ENCODE assay signal across 30 mouse cellular contexts in genomic region chr13:41817583-41817982, GRCm38 (mm10). TPM values are rescaled to one million over a fixed set of nuclear protein-coding genes. Genes with fewer than 3 reads are reported as not detected.
DNase-seq lines count a peak whose midpoint lies in the region; ATAC-seq and TF ChIP-seq lines count a peak whose summit lies in the region.
"Had no signal": no experiment of that assay in that cellular context is flagged by ENCODE, and none has a peak within 500 bp of the region (broad histone marks: within the 10 kb centered on the region; RNA-seq: fewer than 3 reads in every experiment).

No protein-coding gene starts in this region.

- WGBS in kidney, embryonic 15.5 days: 83% methylated on average over 4 of the region's 4 CpGs
- 60% methylated on average over 4 of the region's 4 CpGs for WGBS in lung, embryonic 14.5 days

- no peak for ATAC-seq in kidney, embryonic 15.5 days (replicated peaks; ENCODE audit: low FRiP score)
- ATAC-seq in lung, embryonic 14.5 days (ENCODE audit: insufficient read depth): no peak
- ATAC-seq: forebrain, postnatal 0 days; hindbrain, postnatal 0 days; liver, embryonic 12.5 days had no signal

- H3K36me3 ChIP-seq in kidney, embryonic 15.5 days: no peaks in the 10 kb centered on the region
- no peaks in the 10 kb centered on the region for H3K36me3 ChIP-seq in lung, embryonic 14.5 days (ENCODE audit: insufficient read depth)
- H3K36me3 ChIP-seq: embryonic facial prominence, embryonic 15.5 days; forebrain, embryonic 12.5 days; hindbrain, embryonic 12.5 days; limb, embryonic 12.5 days; liver, embryonic 12.5 days; neural tube, embryonic 13.5 days had no signal

- peak; percentile 37 for DNase-seq in kidney, adult 18-20 months
- DNase-seq in lung, embryonic 14.5 days: peak; percentile 51
- DNase-seq in lung, postnatal 36 days: no peak
- DNase-seq in kidney, adult 9 months: peak; percentile 84
- DNase-seq in kidney, postnatal 36 days: peak; percentile 65 to 77
- no peak for DNase-seq in adrenal gland, adult 2 months
- no peak for DNase-seq in yolk sac, embryonic 10.5 days (ENCODE audit: low spot score)
- DNase-seq: adrenal gland, postnatal 36 days; B cell, adult 2 months; cerebellum, adult 18-20 months; cerebellum, postnatal 10 days; forebrain, postnatal 0 days; heart, postnatal 36 days; lung, adult 18-20 months; right cerebral cortex, postnatal 4 days; thymus, postnatal 4 days had no signal

- no peak overlapping the region for H3K27ac ChIP-seq in kidney, embryonic 15.5 days
- H3K27ac ChIP-seq in lung, embryonic 14.5 days (ENCODE audit: low read depth): no peak overlapping the region
- H3K27ac ChIP-seq: forebrain, embryonic 12.5 days; hindbrain, embryonic 12.5 days; hindbrain, postnatal 0 days; kidney, postnatal 0 days; limb, embryonic 12.5 days; liver, embryonic 12.5 days had no signal

- H3K27me3 ChIP-seq in kidney, embryonic 15.5 days: no peaks in the 10 kb centered on the region
- H3K27me3 ChIP-seq in lung, embryonic 14.5 days (ENCODE audit: insufficient read depth, low read length): no peaks in the 10 kb centered on the region
- H3K27me3 ChIP-seq: forebrain, embryonic 12.5 days; hindbrain, embryonic 12.5 days; limb, embryonic 12.5 days; liver, embryonic 12.5 days; neural tube, embryonic 13.5 days had no signal

- no peak for TF ChIP-seq CTCF in lung, embryonic 14.5 days (IDR thresholded peaks at IDR 0.05; ENCODE audit: low read depth)

- H3K4me2 ChIP-seq in kidney, embryonic 15.5 days: no peak overlapping the region
- no peak overlapping the region for H3K4me2 ChIP-seq in lung, embryonic 14.5 days
- H3K4me2 ChIP-seq: embryonic facial prominence, embryonic 15.5 days; forebrain, embryonic 12.5 days; hindbrain, embryonic 12.5 days; limb, embryonic 12.5 days; liver, embryonic 12.5 days; midbrain, embryonic 11.5 days; neural tube, embryonic 13.5 days had no signal

- H3K4me3 ChIP-seq in kidney, embryonic 15.5 days (replicated peaks): no peak overlapping the region
- H3K4me3 ChIP-seq in lung, embryonic 14.5 days (ENCODE audit: low read depth, low read length): no peak overlapping the region
- H3K4me3 ChIP-seq: embryonic facial prominence, embryonic 15.5 days; forebrain, embryonic 12.5 days; hindbrain, embryonic 12.5 days; limb, embryonic 12.5 days; liver, embryonic 12.5 days; myocyte; neural tube, embryonic 13.5 days had no signal

- no peaks in the 10 kb centered on the region for H3K9me3 ChIP-seq in kidney, embryonic 15.5 days (replicated peaks)
- H3K9me3 ChIP-seq in lung, embryonic 14.5 days (ENCODE audit: low read depth, low read length): no peaks in the 10 kb centered on the region
- H3K9me3 ChIP-seq: embryonic facial prominence, embryonic 15.5 days; forebrain, embryonic 12.5 days; hindbrain, embryonic 12.5 days; limb, embryonic 12.5 days; liver, embryonic 12.5 days; neural tube, embryonic 13.5 days had no signal

- no peak overlapping the region for H3K9ac ChIP-seq in kidney, embryonic 15.5 days
- no peak overlapping the region for H3K9ac ChIP-seq in lung, embryonic 14.5 days
- H3K9ac ChIP-seq: embryonic facial prominence, embryonic 15.5 days; forebrain, embryonic 12.5 days; forebrain, postnatal 0 days; hindbrain, embryonic 12.5 days; limb, embryonic 12.5 days; liver, embryonic 12.5 days; neural tube, embryonic 13.5 days had no signal

- peaks cover 7% of the 10 kb centered on the region for H3K4me1 ChIP-seq in kidney, embryonic 15.5 days
- no peaks in the 10 kb centered on the region for H3K4me1 ChIP-seq in lung, embryonic 14.5 days (ENCODE audit: insufficient read depth)
- H3K4me1 ChIP-seq: embryonic facial prominence, embryonic 15.5 days; forebrain, embryonic 12.5 days; hindbrain, embryonic 12.5 days; limb, embryonic 12.5 days; liver, embryonic 12.5 days; neural tube, embryonic 13.5 days had no signal

RNA-seq across cellular contexts. Expression of gene Adtrp, which starts 29.9 kb away (rescaled TPM):
- polyA plus RNA-seq in kidney, embryonic 15.5 days (2015; fragmentation: Nextera tagmentation; extraction: Ambion mirVana): 0.22 and 0.66 TPM in 2 replicates
- not detected in 2 replicates for polyA plus RNA-seq in lung, embryonic 14.5 days (2014; fragmentation: Nextera tagmentation; extraction: Ambion mirVana)
- total RNA-seq in adrenal gland, adult 2 months (2021): 100 to 1,000 TPM in 1 of 2 experiments, 10 to 100 TPM in 1; 52.7 to 132 TPM
- polyA plus RNA-seq in adrenal gland, adult 2 months (2012; rRNA removed): 6.1 and 6.9 TPM in 2 replicates
- total RNA-seq: common myeloid progenitor, adult 5-6 weeks; forebrain, postnatal 0 days; midbrain, postnatal 0 days had no signal
- polyA plus RNA-seq: forebrain, postnatal 0 days; heart, embryonic 16.5 days; liver, embryonic 12.5 days; midbrain, embryonic 11.5 days; midbrain, postnatal 0 days; myocyte had no signal

Comparison
In these comparisons a context has a peak if more than half of its experiments do, and no peak if none do; other contexts are left out.
1. DNase-seq: peak in kidney, adult 18-20 months (single experiment), lung, embryonic 14.5 days (single experiment), kidney, adult 9 months (single experiment) and kidney, postnatal 36 days (2 of 2); none in lung, postnatal 36 days (single experiment), adrenal gland, adult 2 months (single experiment) and yolk sac, embryonic 10.5 days (single experiment).